Mouse (Mus musculus) WW6 (cell line): ENCODE results near the gene Treml2.

Source experiments
- DNase-seq: peaks from one replicate; pipeline ENCODE4 v3.0.0-alpha.2; 2013; ENCODE audit warnings: low read depth, low spot score

Treml2 gene

DNA sequence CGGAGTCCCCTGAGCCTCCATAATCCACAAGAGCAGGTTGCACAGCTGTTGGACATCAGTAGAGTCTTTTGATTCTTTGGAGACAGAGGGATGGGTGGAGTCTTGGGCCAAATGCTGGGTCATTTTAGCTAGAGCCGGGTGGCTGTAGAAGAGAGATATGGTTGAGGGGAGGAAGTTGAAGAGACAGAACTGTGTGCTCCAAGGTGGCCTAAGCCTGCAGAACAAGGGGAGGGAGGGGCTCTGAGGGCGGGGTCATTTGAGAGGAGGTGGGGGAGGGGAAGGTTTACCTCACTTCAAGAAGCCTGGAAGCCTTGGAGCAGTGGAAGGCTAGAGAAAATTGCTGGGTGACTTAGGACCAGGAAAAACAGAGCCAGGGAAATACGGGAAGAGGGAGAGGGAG lies at the start of gene Treml2:
Gene Treml2 (plus strand): TSS at position 296 of the 400 bp plus-strand sequence.
- DNase-seq, result no peak

DNA sequence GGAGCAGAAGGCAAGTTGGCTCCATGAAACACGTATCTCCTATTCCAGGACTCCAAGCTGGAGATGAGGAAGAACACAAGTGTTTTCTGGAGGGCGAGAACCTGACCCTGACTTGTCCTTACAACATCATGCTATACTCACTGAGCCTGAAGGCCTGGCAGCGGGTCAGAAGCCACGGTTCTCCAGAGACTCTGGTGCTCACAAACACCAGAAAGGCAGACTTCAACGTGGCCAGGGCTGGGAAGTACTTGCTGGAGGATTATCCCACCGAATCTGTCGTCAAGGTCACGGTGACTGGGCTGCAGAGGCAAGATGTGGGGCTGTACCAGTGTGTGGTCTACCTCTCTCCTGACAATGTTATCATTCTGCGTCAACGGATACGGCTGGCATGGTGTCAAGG lies 49.8 kb upstream of the Treml2 start:
- no peak for DNase-seq

DNA sequence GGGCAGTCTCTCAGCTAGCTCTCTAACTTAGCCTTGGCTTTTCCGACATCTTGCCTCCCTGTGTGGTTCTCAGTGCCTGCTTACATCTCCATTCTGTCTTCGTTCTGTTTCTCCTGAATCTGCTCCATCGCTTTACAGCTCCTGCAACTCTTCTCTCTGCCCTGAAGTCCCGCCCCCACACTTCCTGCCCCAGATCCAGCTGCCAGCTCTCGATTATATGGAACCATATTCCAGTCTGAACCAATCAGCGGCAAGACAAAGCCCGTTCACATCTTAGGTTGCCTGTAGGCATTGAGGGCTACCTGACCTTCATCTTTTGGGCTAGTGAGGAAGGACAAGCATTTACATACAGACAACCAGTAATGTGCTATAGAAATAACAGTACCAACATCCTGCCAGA lies 48.7 kb upstream of the Treml2 start:
- no peak for DNase-seq

DNA sequence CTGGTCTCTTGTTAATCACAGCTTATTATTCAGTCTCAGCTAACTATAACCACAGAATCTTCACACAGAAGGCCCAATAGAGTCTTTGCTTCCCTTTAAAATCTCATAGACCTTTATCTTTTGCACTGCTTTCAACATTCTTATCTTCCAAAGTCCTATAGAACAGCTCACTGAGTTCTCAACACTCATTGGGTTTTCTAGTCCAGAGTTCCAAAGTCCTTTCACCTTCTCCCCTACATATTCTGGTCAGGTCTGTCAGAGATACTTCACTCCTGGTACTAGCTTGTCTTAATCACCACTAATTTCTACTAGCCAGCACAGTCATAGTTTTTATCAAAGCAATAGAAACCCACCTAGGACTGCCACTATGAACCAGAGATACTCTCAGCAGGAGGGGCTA lies 42.7 kb upstream of the Treml2 start:
- DNase-seq, result no peak

DNA sequence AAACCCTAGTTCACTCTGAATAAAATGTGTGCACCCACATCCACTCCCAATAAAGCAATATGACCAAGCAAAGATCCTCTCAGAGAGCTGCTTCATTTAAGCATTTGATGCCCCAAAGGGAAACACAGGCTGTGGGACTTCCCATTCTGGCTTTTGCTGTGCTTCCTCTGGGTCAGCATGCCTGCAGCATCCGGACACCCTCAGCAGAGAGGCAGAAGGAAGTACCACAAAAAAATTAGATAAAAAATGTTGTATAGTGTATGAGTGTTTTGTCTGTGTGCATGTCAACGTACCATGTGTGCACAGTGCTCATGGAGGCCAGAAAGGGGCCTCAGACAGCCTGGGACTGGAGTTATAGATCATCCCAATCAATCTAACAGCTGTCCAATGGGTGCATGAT lies 37.4 kb upstream of the Treml2 start:
- no peak for DNase-seq

DNA sequence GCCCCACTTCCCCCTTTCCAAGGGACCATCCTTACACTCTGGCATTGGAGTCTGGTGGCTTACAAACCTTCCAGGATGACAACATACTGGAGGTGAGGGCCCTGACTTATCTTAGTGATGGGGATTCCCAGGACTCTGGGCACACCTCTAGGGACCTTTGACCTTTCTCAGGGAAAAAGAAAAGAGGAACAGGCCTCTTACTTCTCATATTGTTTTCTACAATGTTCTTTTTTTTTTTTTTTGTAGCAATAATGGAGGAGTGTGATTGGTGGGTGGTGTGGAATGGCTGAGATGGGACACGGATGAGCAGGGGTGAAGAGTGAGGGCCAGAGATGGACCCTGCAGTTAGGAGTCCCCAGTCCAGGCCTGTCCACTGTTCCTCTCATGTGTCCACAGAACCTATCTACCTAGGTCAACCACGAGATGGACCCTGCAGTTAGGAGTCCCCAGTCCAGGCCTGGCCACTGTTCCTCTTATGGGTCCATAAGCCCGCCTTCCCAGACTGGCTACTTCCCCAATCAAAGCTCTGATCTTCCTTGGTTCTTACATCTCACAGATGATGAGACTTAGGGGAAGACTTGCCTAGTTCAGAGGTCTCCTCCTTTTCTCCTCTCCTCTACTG lies 35.4 kb upstream of the Treml2 start, which contains the start of gene Treml4:
Gene Treml4 (plus strand): TSS at position 555 of the 622 bp plus-strand sequence.
- DNase-seq, result no peak

DNA sequence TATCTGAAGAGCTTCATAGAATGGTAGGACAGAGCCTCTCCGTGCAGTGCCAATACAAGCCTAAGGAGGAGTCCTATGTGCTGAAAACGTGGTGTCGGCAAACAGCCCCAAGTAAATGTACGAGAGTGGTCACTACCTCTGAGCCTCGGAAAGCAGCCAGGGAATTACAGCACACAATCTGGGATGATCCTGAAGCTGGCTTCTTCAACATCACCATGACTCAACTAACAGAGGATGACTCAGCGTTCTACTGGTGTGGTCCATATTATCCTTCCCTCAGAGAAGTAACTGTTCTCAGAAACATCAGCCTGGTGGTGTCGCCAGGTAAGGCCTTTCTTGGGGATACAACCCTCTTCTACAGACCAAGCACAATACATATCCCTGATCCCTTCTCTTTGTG lies 34.6 kb upstream of the Treml2 start:
- no peak for DNase-seq

DNA sequence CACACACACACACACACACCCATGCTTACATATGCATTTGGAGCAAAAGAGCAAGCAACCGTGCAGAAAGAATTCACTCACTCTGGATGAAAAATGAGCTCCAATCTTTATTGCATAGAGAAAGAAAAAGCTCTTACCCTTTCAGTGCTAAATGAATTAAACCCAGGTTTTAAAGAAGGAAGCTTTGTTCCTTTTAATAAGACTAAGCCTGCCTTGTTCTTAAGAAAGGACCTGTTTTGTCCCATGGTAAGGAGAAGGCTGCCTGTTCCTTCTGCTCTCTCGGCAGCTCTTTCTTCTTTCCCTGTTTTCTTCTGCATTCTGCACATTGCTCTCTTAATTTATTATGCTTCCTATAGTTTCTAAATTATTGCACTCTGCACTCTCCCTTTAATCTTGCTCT lies 33.2 kb upstream of the Treml2 start:
- no peak for DNase-seq

DNA sequence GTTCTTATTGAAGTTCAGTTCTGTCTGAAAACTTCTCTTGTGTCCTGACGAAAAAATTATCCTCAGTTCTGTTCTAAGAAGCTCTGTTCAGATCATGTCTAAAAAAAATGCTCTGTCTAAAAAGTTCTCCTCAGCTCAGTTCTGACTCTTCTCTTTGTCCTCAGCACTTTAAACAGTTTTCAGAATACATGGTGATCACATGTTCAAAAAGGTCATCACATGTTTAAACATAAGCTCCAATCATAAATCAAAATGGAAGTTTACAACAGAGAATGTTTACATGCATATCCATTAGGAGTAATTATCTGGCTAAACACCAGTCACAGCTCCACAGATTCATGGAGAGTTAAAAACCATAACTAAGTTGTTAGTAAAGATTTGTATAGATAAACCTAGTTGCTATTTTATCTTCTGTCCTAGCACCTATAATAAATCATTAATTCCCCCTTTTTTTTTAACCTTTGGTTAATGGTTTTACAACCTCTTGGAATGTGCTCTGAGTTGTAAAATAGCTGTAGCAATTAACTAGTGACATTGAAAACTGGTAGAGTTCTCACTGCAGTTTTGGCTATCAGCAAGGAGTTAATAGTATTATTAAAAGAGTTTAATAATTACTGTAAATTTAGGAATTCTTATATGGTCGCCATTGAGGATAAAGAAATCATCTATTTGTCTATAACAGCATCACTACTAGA lies 32.5 kb upstream of the Treml2 start:
- no peak for DNase-seq

DNA sequence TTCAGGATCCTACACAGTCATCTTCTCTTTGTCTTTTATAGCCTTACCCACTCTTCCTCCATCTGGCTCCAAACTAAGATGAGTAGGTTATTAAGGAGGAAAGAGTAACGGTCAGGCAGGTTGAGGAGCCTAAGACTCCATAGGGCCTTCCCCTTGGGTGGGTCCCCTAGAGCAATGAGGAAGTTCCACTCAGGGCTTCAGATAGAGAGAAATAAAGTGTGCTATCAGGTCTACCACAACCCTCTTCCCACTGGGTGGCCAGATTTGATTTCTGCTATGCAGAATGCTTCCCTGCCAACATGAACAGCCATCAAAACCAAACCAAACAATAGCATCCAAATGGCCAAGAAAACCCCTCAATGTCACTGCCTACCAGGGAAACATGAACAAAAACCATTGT lies 31.7 kb upstream of the Treml2 start:
- no peak for DNase-seq

DNA sequence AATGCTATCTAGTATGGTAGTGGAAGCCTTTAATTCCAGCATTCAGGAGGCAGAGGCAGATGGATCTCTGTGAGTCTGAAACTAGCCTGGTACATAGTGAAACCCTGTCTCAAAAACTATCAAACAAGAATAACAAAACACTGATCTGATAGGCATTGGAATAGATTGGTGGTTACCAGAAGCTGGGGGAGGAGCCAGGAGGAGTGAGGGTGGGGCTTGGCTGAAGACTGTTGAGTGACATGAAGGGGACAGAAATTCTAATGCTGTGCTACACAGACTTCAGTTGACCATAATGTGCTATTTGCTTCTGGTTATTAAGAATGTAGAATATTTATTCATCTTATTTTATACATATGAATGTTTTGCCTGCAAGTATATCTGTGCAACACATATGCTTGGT lies 31.0 kb upstream of the Treml2 start:
- DNase-seq, result no peak

DNA sequence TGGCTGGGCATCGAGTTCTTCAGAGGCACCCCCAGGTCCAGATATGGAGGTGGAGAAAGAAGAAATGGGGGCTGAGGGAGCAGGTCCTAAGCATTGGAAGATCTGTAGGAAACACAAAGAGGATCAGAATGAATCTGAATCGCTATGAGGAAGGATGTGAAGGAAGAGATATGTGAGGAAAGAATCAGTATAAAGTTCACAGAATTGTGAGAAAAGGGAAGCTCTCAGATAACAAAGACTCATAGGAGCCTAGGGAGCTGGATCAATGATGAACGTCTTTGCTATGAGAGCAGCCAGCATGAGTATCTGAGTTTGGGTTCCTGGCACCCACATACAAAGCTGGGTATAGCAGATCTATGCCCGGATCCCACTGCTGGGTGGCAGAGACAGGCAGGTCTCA lies 29.5 kb upstream of the Treml2 start:
- DNase-seq, result no peak

DNA sequence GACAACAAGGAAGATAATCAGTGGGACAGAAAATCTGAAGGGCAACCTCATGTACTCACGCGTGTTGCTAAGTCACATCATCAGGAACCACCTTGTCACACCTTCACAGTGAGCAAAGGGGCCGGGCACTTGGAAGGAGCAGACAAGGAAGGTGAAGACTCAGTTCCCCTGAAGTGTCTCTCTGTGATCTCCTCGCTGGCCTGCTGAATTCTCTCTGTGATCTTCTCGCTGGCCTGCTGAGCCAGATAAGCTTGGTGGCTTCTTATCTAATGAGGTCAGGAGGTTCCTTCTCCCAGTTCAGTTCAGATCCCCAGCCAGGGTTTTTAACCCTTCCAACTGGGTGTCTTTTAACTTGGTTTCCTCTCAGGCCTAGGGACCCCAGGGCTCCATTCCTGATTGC lies 27.1 kb upstream of the Treml2 start:
- no peak for DNase-seq

DNA sequence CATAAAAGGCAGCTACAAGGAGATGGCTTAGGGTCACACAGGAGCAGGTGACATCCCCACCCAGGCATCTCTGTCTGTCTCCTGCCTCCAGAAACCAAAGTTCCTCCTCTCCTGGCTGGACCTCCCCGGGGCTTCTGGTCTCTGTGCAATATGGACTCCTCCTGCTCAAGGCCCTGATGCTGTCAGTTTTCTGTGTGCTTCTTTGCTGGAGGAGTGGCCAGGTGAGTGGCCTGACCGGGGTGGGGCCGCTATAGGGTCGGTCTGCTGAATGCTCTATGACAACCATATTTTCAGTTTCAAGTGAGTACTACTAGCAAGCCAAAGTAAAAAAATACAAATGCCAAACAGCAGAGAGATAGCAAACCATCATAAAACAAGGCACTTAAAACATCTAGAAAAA lies 26.7 kb upstream of the Treml2 start:
- DNase-seq, result no peak

DNA sequence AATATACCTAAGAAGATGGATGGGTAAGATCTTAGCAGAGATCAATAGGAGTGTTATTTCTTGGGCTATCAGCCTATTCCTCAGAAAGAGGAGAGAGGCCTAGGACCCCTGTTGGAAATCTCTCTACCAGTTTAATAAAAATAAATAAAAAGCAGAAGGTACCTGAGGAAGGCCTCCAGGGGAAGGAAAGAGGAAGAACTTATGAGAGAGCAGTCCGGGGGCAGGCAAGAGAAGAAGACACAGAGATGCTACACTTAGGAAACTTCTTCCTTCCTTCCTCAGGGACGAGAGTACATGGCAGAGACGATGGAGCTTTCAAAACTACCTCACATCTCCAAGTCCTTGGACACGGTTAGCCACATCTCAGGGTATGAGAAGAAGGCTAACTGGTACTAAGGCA lies 25.2 kb upstream of the Treml2 start:
- DNase-seq, result no peak

DNA sequence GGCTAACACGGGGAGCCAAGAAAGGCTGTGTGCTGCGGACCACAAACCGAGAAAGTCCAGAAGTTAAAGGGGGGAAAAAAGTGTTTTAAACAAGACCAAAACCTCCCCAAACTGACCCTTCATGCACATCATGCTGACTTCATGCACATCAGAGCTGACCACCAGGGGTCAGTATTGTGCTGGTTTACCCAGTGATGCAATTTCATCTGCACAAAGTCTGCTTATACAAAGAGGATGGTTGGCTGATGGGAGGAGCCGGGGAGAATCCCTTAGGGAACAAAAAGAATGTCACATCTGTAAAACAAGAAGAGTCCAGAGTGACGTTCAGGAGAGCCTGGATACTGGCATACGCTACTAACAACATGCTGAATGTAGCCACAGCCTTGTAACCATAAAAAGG lies 24.4 kb upstream of the Treml2 start:
- peak; percentile 40 for DNase-seq

DNA sequence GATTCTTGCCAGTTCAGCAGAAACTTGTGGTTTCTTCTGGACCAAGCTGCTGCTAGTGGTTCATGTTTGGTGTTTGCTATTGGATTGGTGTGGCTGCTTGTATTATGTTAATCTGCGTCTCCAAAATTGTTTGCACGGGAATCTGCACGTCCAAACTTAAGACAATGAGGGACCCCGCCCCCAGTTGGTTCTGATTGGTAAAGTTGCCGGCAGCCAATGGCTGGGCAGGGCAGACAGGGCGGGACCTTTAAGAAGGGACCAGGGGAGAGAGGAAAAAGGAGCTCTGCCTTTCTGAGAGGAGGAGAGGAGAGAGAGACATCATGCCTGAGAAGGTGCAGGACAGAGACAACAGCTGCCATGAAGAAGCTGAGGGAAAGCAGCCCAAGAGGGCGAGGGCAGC lies 23.6 kb upstream of the Treml2 start:
- DNase-seq, result no peak

DNA sequence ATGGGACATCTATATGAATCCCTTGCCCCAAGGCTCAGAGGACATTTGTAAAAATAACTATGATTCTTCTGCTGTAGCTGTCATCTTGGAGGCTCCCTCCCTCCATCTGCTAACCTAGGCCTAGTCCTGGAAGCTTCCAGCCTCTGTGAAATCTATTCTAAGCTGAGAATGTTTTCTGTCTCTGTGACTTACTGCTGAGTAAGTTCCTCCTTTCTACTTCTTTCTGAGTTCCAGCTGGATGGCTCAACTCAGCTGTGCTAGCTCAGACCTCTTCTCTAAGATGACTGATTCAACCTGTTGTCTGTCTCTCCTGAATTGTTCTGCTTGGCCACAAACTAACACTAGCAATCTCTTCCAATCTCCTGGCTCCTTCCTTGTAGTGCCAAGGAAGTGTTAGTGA lies 20.9 kb upstream of the Treml2 start:
- DNase-seq, result no peak

DNA sequence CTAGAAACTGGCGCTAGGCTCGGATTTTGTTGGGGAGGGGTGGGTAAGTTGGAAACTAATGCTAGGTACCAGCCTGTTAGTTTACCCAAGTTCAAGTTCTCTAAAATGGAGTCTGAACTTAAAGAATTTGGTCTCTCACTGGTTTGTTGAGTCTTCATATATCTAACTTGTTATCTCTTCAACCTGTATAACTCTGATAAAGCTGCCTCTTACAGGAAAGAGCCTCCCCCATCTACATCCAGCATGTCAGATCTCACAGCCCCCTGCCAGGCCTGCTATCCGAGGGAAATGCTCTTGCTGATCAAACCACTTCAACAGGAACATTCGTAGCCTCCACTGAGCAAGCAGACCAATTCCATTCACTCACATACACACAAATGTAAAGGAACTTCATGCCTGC lies 20.3 kb upstream of the Treml2 start:
- DNase-seq, result no peak

DNA sequence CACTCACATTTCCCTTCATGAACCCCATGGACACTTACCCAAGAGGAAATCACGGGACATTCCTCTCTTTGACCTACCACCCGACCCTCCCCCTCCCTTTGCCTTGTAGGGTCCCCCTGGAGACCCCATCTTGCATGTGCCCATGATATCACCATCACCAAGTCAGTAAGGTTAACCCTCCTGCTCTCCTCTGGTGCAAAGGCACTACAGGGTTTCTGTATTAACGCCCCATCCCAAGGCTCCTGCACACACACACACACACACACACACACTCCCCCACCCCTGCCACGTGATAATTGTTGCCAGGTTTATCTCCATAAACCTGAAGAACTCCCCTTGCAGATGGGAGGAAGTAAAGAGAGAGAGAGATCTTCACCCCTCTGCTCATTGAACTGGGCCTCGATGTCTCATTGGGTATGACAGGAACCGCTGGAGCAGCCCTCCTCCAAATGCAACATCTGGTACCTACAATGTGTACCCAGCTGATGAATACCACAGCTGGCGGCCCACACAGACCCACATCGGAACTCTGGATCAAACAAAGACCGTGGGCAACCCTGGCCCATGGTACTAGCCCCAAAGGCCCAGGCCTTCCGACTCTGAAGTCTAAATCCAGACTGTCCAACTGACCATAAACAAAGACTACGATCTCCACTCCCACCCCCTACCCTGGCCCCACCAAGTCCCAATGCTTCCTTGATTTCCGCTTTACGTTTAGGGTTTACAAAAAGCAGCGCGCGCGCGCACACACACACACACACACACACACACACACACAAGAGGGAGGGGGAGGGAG lies 18.2 kb upstream of the Treml2 start:
- DNase-seq, result no peak

DNA sequence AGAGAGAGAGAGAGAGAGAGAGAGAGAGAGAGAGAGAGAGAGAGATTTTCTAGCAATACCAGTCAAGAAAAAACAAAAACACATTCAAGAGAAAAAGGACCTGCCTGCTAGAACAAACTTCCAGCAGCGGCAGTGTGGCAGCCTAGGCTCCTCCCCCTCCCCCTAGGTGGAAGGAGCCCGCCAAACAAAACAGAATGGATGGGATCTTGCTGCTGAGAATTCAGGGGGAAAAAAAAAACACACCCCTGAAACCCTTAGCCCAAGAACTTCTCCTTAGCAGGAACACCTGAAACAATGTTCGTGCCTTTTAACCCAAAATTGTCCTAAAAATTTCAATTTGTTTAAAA lies 17.6 kb upstream of the Treml2 start:
- no peak for DNase-seq

DNA sequence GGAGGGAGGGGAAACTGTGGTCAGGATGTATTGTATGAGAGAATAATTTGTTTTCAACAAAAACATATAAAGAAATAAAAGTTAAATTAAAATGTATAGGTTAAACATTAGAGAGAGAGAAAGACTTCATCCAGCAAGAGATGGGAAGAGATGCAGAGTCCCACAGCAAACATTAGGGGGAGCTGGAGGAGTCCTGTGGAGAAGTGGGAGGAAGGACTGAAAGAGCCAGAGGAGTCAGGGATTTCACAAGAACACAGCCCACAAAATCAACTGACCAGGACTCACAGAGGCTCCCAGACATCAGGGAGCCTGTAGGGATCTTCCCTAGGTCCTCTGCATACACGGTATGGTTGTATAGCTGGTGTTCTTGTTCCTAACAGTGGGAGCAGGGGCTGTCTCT lies 12.5 kb upstream of the Treml2 start:
- no peak for DNase-seq

DNA sequence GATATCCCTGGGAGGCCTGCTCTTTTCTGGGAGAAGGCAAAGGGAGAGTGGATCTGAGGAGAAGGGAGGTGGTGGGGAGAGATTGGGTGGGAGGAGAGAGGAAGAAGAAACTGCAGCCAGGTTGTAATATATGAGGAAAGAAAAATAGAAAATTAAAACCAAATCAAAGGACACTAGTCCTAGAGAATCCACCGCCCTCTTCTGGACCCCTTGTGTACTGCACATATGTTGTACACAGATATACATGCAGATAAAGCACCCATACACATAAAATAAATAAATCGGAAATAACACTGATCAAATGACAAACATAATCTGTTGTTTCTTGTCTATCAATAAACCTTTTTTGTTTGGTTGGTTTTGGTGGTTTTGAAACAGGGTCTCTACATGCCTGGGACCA lies 12.0 kb upstream of the Treml2 start:
- no peak for DNase-seq
